Mouse (Mus musculus) liver, adult 2 months (tissue): ENCODE data around the gene Sall4. TPM values are rescaled to one million over a fixed set of nuclear protein-coding genes. Genes with fewer than 3 reads are reported as not detected.

Experiments used
- DNase-seq: peaks from one replicate; pipeline ENCODE4 v3.0.0-alpha.2; 2011; ENCODE audit warnings: low read depth, low spot score; ENCODE audit errors: extremely low read depth
- H3K27ac ChIP-seq: fragments of 200-500 bp; replicated peaks from 2 replicates; pipeline ENCODE4 v1.5.1; 2012; ENCODE audit warnings: low read depth, mild to moderate bottlenecking, control low read depth, inconsistent platforms, low read length; ENCODE audit not compliant: insufficient read depth
- H3K27me3 ChIP-seq: fragments of 200-500 bp; 2 replicates; pipeline ENCODE4 v1.6.1; 2012; ENCODE audit warnings: mild to moderate bottlenecking, moderate library complexity, low read length, inconsistent platforms; ENCODE audit not compliant: control insufficient read depth, insufficient read depth
- H3K36me3 ChIP-seq: fragments of 200-500 bp; 2 replicates; pipeline ENCODE4 v1.6.1; 2012; ENCODE audit warnings: low read length, inconsistent platforms; ENCODE audit not compliant: control insufficient read depth, insufficient read depth
- H3K4me1 ChIP-seq: fragments of 200-500 bp; 2 replicates; pipeline ENCODE4 v1.6.1; 2011; ENCODE audit warnings: low read length; ENCODE audit not compliant: control insufficient read depth, insufficient read depth
- H3K4me3 ChIP-seq: fragments of 200-500 bp; 2 replicates; pipeline ENCODE4 v1.5.1; 2011; ENCODE audit warnings: low read depth, mild to moderate bottlenecking, control low read depth, low read length, moderate library complexity; ENCODE audit not compliant: insufficient read depth
- H3K79me2 ChIP-seq: fragments of 200-500 bp; 2 replicates; pipeline ENCODE4 v1.6.1; 2012; ENCODE audit warnings: inconsistent platforms, mild to moderate bottlenecking, low read length, moderate library complexity; ENCODE audit not compliant: control insufficient read depth, insufficient read depth
- H3K9ac ChIP-seq: fragments of 200-500 bp; 2 replicates; pipeline ENCODE4 v1.6.1; 2012; ENCODE audit warnings: low read depth, mild to moderate bottlenecking, control low read depth, inconsistent platforms, low read length
- CTCF ChIP-seq: fragments of 200-500 bp; IDR thresholded peaks from 2 replicates; pipeline ENCODE4 v1.5.1; 2011; ENCODE audit warnings: low read depth, low read length, control low read depth
- POLR2A ChIP-seq: fragments of 200-500 bp; IDR thresholded peaks from 2 replicates; pipeline ENCODE4 v1.6.1; 2011; ENCODE audit warnings: low read length, control low read depth; ENCODE audit not compliant: insufficient read depth; ENCODE audit errors: extremely low read depth
- WGBS: fragments of 180-500 bp; shearing (Covaris S2); methylation state at CpG from one replicate; pipeline ENCODE4 v1.1.7; 2018; 5-methylcytosine and 5-hydroxymethylcytosine counted together
- polyA plus RNA-seq: library from polyadenylated mRNA; depleted of rRNA; stranded (reverse); fragments of >200 nt; gene quantifications from 2 replicates; pipeline ENCODE4 v1.2.3, GENCODE M21; 2012; rRNA removed
- total RNA-seq: library from RNA; depleted of rRNA; stranded (reverse); fragments of >200 nt; gene quantifications from 2 replicates; pipeline ENCODE4 v1.2.3, GENCODE M21; 2014; rRNA removed

Sall4 gene
- not detected in 2 replicates for total RNA-seq
- not detected in 2 replicates for polyA plus RNA-seq

DNA sequence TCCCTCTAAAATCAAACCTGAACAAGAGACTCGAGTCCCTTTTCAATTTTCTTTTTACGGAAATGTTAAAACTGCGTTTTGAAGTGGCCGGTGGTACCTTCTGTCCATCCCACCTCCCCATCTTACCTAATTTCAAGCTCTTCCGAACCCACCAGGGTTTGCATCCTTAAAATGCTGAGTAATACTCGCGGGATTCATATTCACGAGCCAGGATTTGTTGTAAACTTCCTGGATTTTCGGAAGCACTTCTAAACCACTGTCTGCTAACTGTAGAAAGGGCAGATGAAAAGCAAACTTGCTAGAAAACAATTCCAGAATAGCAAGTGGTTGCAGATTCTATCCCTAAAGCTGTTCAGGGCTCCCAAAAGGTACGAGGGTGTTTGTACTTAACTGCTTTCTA lies at the start of gene Sall4:
Gene Sall4, minus strand, starts transcription at position 362 of the 400 bp plus-strand sequence.
- Histone ChIP-seq H3K4me3 (no peak within 1 kb of the TSS), H3K27me3 (peaks cover 22% of the 10 kb centered on the region), H3K4me1 (0 out of 2 replicates have a peak, but pooled peaks cover 5% of the 10 kb centered on the region), H3K27ac (no peak within 1 kb of the TSS), H3K79me2 (no peaks in the 10 kb centered on the region), H3K36me3 (no peaks in the 10 kb centered on the region), H3K9ac (no peak within 1 kb of the TSS)
- 19% methylated on average over 10 of the region's 10 CpGs for WGBS
- DNase-seq: no peak
- TF ChIP-seq POLR2A (no peak), CTCF (no peak)

DNA sequence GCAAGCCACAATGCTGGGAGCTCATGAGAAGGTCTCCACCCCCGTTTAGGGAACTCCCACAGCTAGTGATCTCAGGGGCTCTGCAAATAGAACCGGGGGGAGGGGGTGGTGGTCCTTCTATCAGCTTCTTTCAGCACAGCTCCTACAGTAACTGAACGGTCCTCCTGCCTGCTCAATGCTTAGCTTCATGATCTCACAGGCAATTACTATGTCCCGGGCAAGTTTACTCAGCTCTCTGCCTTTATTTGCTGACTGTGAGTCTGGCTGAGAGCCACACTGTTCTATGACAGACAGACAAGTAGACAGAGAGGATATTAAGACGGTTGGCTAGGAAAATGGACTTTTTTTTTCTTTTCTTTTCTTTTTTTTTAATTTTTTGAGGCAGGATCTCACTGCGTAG lies 45.5 kb upstream of the Sall4 start:
- no peaks in the 10 kb centered on the region for H3K36me3 ChIP-seq
- no peaks in the 10 kb centered on the region for H3K27me3 ChIP-seq
- H3K4me3 ChIP-seq: no peak overlapping the region
- TF ChIP-seq CTCF: no peak
- no peak for TF ChIP-seq POLR2A
- peak; percentile 43 for DNase-seq
- no peak overlapping the region for H3K9ac ChIP-seq
- no peaks in the 10 kb centered on the region for H3K79me2 ChIP-seq
- H3K4me1 ChIP-seq: no peaks in the 10 kb centered on the region
- WGBS: 22% methylated on average over 6 of the region's 6 CpGs
- H3K27ac ChIP-seq: no peak overlapping the region

DNA sequence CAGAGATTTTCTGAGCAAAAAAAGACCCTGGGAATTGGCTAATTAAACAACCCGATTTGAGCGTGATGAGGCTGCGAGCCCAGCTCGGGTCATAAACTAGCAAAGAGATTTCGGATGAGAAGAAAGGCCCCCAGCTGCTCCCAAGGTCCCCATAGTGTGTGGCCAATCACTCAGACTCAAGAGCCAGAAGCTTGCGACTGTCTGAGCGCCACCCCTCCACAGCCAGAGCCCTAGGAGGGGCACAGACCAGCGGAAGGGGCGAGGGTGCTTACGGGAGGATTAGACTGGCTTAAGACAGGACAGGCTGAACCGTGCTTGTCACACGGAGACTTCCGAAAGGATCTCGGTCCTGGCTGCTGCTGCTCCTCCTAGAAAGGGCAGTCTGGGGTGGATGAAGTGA lies 42.2 kb upstream of the Sall4 start:
- no peak overlapping the region for H3K27ac ChIP-seq
- no peaks in the 10 kb centered on the region for H3K27me3 ChIP-seq
- no peaks in the 10 kb centered on the region for H3K36me3 ChIP-seq
- H3K79me2 ChIP-seq: no peaks in the 10 kb centered on the region
- no peak overlapping the region for H3K4me3 ChIP-seq
- no peak overlapping the region for H3K9ac ChIP-seq
- H3K4me1 ChIP-seq: no peaks in the 10 kb centered on the region
- WGBS: 64% methylated on average over 14 of the region's 14 CpGs
- TF ChIP-seq CTCF: no peak
- TF ChIP-seq POLR2A: no peak
- DNase-seq: no peak

DNA sequence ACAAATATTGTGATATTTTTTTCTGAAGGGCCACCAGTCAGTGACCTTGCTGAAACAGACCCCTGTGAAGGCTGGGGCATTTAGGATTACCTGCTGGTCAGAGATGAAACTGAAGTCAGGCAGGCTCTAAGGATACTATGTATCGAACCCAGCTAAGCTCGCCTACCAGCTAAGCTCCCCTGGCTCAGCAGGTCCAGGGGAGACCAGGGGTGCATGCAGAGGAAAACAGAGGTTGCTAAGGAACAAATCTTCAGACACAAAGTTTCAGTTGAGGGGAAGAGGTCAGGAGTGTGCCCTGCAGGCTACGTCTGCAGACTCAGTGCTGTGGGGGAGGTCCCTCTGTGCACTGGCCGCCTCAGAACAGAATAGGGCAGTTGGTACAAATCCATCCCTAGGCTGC lies 39.9 kb upstream of the Sall4 start:
- no peak for DNase-seq
- no peak overlapping the region for H3K4me3 ChIP-seq
- H3K9ac ChIP-seq: no peak overlapping the region
- no peak overlapping the region for H3K27ac ChIP-seq
- no peaks in the 10 kb centered on the region for H3K27me3 ChIP-seq
- TF ChIP-seq CTCF: no peak
- TF ChIP-seq POLR2A: no peak
- WGBS: 86% methylated on average over 4 of the region's 4 CpGs
- no peaks in the 10 kb centered on the region for H3K36me3 ChIP-seq
- H3K79me2 ChIP-seq: no peaks in the 10 kb centered on the region
- no peaks in the 10 kb centered on the region for H3K4me1 ChIP-seq

DNA sequence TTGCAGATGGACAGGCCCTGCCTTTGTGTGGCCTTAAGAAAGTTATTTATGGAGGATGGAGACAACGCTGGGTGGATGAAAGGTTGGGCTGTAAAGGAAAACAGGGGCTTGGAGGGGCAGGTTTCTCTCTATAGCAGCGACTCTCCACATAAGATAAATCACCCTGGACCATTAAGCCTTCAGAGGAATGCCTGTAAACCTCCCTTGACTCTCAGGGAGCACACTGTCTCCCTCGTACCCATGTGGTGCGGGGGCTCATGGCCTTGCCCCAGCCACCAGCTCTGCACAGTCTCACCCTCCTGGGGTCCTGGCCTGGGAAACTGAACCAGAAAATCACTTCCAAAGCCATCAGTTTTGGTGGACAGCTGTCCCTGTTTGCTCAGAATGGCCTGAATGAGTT lies 36.1 kb upstream of the Sall4 start:
- 86% methylated on average over 4 of the region's 4 CpGs for WGBS
- DNase-seq: no peak
- no peak overlapping the region for H3K9ac ChIP-seq
- no peaks in the 10 kb centered on the region for H3K27me3 ChIP-seq
- no peak for TF ChIP-seq CTCF
- no peak for TF ChIP-seq POLR2A
- no peaks in the 10 kb centered on the region for H3K79me2 ChIP-seq
- H3K36me3 ChIP-seq: no peaks in the 10 kb centered on the region
- H3K4me3 ChIP-seq: no peak overlapping the region
- H3K27ac ChIP-seq: no peak overlapping the region
- no peaks in the 10 kb centered on the region for H3K4me1 ChIP-seq

DNA sequence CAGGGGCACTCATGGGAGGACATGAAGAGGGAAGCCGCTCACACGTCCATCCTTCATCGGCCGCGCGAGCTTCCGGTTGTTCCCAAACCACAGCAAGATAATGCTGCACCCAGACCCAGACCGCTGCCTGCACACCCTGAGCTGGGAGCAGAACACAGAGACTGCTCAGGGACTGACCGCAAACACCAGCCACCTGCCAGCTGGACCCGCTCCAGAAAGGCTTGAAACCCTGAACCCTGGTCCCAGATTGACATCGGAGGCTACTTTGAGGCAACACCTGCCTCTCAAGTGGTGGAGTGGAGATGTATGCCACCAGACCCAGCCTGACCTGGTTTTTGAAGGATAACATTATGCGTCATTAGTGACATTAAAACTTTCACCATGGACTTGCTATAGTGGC lies 31.6 kb upstream of the Sall4 start:
- Histone ChIP-seq H3K79me2 (no peaks in the 10 kb centered on the region), H3K27me3 (no peaks in the 10 kb centered on the region), H3K4me1 (no peaks in the 10 kb centered on the region), H3K27ac (no peak overlapping the region), H3K4me3 (no peak overlapping the region), H3K9ac (no peak overlapping the region), H3K36me3 (no peaks in the 10 kb centered on the region)
- peak; percentile 54 for DNase-seq
- 68% methylated on average over 12 of the region's 12 CpGs for WGBS
- TF ChIP-seq POLR2A: no peak
- no peak for TF ChIP-seq CTCF
